Mouse (Mus musculus) heart, adult 2 months (tissue): ENCODE measurements around the gene Kbtbd4. TPM values are rescaled to one million over a fixed set of nuclear protein-coding genes. Genes with fewer than 3 reads are reported as not detected.

Experiments used
- DNase-seq, 2 experiments: peaks; one replicate each; pipeline ENCODE4 v3.0.0; 2021
- H3K27ac ChIP-seq: fragments of 200-600 bp; 2 replicates; pipeline ENCODE4 v1.8.1; 2022
- H3K27me3 ChIP-seq: fragments of 200-500 bp; 2 replicates; pipeline ENCODE4 v1.6.1; 2012; ENCODE audit warnings: mild to moderate bottlenecking, low read length, inconsistent platforms, mixed read lengths; ENCODE audit not compliant: control insufficient read depth, insufficient read depth
- H3K36me3 ChIP-seq: fragments of 200-500 bp; 2 replicates; pipeline ENCODE4 v1.6.1; 2012; ENCODE audit warnings: low read length, inconsistent platforms; ENCODE audit not compliant: control insufficient read depth, insufficient read depth
- H3K4me1 ChIP-seq: fragments of 200-500 bp; 2 replicates; pipeline ENCODE4 v1.6.1; 2011; ENCODE audit warnings: low read length; ENCODE audit not compliant: control insufficient read depth, insufficient read depth
- H3K4me3 ChIP-seq: fragments of 200-600 bp; 2 replicates; pipeline ENCODE4 v1.8.1; 2022
- H3K79me2 ChIP-seq: fragments of 200-500 bp; replicated peaks from 2 replicates; pipeline ENCODE4 v1.6.1; 2012; ENCODE audit warnings: mild to moderate bottlenecking, inconsistent platforms, low read length, moderate library complexity, mixed read lengths; ENCODE audit not compliant: control insufficient read depth, insufficient read depth
- H3K9ac ChIP-seq: fragments of 200-500 bp; 2 replicates; pipeline ENCODE4 v1.6.1; 2012; ENCODE audit warnings: low read depth, mild to moderate bottlenecking, control low read depth, inconsistent platforms, low read length, mixed read lengths
- CTCF ChIP-seq: fragments of 200-600 bp; IDR thresholded peaks from 2 replicates; pipeline ENCODE4 v1.8.1; 2022; ENCODE audit warnings: antibody characterized with exemption, mild to moderate bottlenecking, moderate library complexity
- EP300 ChIP-seq: fragments of 200-500 bp; IDR thresholded peaks from 2 replicates; pipeline ENCODE4 v1.6.1; 2011; ENCODE audit warnings: low read depth, low read length, control low read depth; ENCODE audit not compliant: insufficient read depth
- POLR2A ChIP-seq: fragments of 200-500 bp; IDR thresholded peaks from 2 replicates; pipeline ENCODE4 v1.6.1; 2011; ENCODE audit warnings: mild to moderate bottlenecking, low read depth, low read length, control low read depth; ENCODE audit not compliant: insufficient read depth
- WGBS: fragments of 180-500 bp; shearing (Covaris S2); methylation state at CpG from one replicate; pipeline ENCODE4 v1.1.7; 2018; 5-methylcytosine and 5-hydroxymethylcytosine counted together
- intact Hi-C: fragments of 180-260 bp; cut with DNase I; formaldehyde crosslinking; loops from one replicate; pipeline ENCODE4 v1.15.1; 2025
- long read RNA-seq: library from polyadenylated mRNA; stranded (forward); transcript quantifications from one replicate; pipeline ENCODE4 v2.0.0, GENCODE M21; 2021
- polyA plus RNA-seq: library from polyadenylated mRNA; depleted of rRNA; stranded (reverse); fragments of >200 nt; gene quantifications from 2 replicates; pipeline ENCODE4 v1.2.3, GENCODE M21; 2012; rRNA removed
- total RNA-seq, 2 experiments: library from RNA; stranded (reverse); gene quantifications; 2 replicates each; pipeline ENCODE4 v1.2.3; 2021

Kbtbd4 gene
- 10 to 100 TPM; 20.6 to 23.4 TPM for total RNA-seq
- polyA plus RNA-seq: 14.0 and 23.3 TPM in 2 replicates
- long read RNA-seq, transcript Kbtbd4-201 (4 exons, 2,437 nt): major isoform, 19 of 24 reads
- long read RNA-seq, partial matches to known transcripts: 0 of 24 reads
- long read RNA-seq, other reads (novel, unspliced or antisense): 2 of 24 reads

- H3K9ac ChIP-seq: peak within 1 kb of the TSS; percentile 86
- no peaks in the 10 kb centered on the region for H3K79me2 ChIP-seq
- intact Hi-C loops: loop anchor here (5.0 kb wide), 3 partner anchors 37 to 298 kb away; partner anchors contain the start of genes Acp2, Mtch2 and Nr1h3
- no peaks in the 10 kb centered on the region for H3K27me3 ChIP-seq
- H3K27ac ChIP-seq: peak within 1 kb of the TSS; percentile 96
- under 1% methylated on average over 43 of the region's 43 CpGs for WGBS
- peaks cover 9% of the 10 kb centered on the region for H3K4me1 ChIP-seq
- H3K36me3 ChIP-seq: 0 out of 2 replicates have a peak, but pooled peaks cover 2% of the 10 kb centered on the region
- TF ChIP-seq POLR2A (peak; percentile 94), EP300 (peak; percentile 42; the same call in 1 of the 2 replicates), CTCF (no peak)
- DNase-seq: peak; percentile 88 to 89
- peak within 1 kb of the TSS; percentile 75 for H3K4me3 ChIP-seq
These were observed at the start of gene Kbtbd4, which contains the start of gene Ndufs3 for GRCm38 (mm10) chr2:90904076-90904855. Gene Kbtbd4, plus strand, starts transcription at chr2:90904740. Gene Ndufs3, minus strand, starts transcription at chr2:90904827.

GRCm38 (mm10) chr2:90861486-90861885, 43.1 kb upstream of the Kbtbd4 start:
- no peak overlapping the region for H3K9ac ChIP-seq
- H3K27me3 ChIP-seq: no peaks in the 10 kb centered on the region
- WGBS: 94% methylated on average over 2 of the region's 2 CpGs
- H3K4me3 ChIP-seq: no peak overlapping the region
- DNase-seq: no peak
- H3K79me2 ChIP-seq: no peaks in the 10 kb centered on the region
- H3K36me3 ChIP-seq: peaks cover 2% of the 10 kb centered on the region
- intact Hi-C loops: no loop called here
- no peak overlapping the region for H3K27ac ChIP-seq
- TF ChIP-seq POLR2A (no peak), EP300 (no peak), CTCF (no peak)
- H3K4me1 ChIP-seq: no peaks in the 10 kb centered on the region

- Histone ChIP-seq H3K36me3 (peaks cover 12% of the 10 kb centered on the region), H3K4me1 (peaks cover 1% of the 10 kb centered on the region; the same call in 1 of the 2 replicates)
- intact Hi-C loops: no loop called here
These were observed 40.4 kb upstream of the Kbtbd4 start for GRCm38 (mm10) chr2:90864184-90864583.

GRCm38 (mm10) chr2:90866524-90866923, 38.0 kb upstream of the Kbtbd4 start:
- H3K79me2 ChIP-seq: no peaks in the 10 kb centered on the region
- 11% methylated on average over 3 of the region's 3 CpGs for WGBS
- TF ChIP-seq POLR2A (no peak), CTCF (peak; percentile 98; the same call in 1 of the 2 replicates), EP300 (peak; percentile 84)
- no peaks in the 10 kb centered on the region for H3K27me3 ChIP-seq
- peaks cover 14% of the 10 kb centered on the region for H3K36me3 ChIP-seq
- H3K9ac ChIP-seq: no peak overlapping the region
- H3K4me3 ChIP-seq: no peak overlapping the region
- H3K27ac ChIP-seq: no peak overlapping the region
- H3K4me1 ChIP-seq: peaks cover 8% of the 10 kb centered on the region
- DNase-seq: peak; percentile 77 to 82
- intact Hi-C loops: loop anchor here (1.0 to 5.0 kb wide), 3 partner anchors 36 to 235 kb away; partner anchors contain the start of genes Kbtbd4 and Ndufs3

More at GRCm38 (mm10) chr2:90864184-90864583, 40.4 kb upstream of the Kbtbd4 start:
- DNase-seq: no peak
- no peak overlapping the region for H3K4me3 ChIP-seq
- H3K9ac ChIP-seq: no peak overlapping the region
- no peaks in the 10 kb centered on the region for H3K79me2 ChIP-seq
- TF ChIP-seq POLR2A (no peak), EP300 (no peak), CTCF (no peak)
- H3K27me3 ChIP-seq: no peaks in the 10 kb centered on the region
- no peak overlapping the region for H3K27ac ChIP-seq

DNA sequence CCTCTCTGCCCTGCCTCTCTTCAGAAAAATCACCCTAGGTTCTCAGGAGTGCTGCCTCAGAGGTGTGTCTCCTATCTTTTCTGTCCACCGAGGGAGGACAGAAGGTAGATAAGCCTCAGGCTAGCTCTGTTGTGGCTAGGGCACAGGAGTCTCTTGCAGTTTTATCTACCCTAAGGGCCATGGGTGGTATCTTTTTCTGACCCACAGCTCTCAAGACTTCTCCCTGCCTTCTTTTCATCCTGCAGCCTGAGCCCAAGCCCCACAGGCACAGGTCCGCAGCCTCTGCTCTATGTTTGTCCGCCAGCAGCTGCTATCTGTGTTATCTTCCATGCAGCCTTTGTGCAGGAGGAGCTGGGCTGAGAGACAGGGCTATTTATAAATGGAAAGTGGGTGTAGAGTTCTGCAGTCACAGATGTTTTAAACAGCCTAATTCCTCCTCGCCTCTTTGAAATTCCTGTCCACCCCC, 34.4 kb upstream of the Kbtbd4 start:
- Histone ChIP-seq H3K27ac (peak overlapping the region; percentile 66), H3K79me2 (no peaks in the 10 kb centered on the region), H3K9ac (peak overlapping the region; percentile 46), H3K4me1 (peaks cover 11% of the 10 kb centered on the region), H3K27me3 (no peaks in the 10 kb centered on the region), H3K36me3 (peaks cover 14% of the 10 kb centered on the region), H3K4me3 (no peak overlapping the region)
- TF ChIP-seq CTCF: no peak
- no peak for TF ChIP-seq EP300
- TF ChIP-seq POLR2A: peak; percentile 43; the same call in 1 of the 2 replicates
- peak; percentile 35 to 56 for DNase-seq
- 5% methylated on average over 4 of the region's 4 CpGs for WGBS
- intact Hi-C loops: no loop called here
